Mouse (Mus musculus) myocyte (in vitro differentiated cells): ENCODE data around the gene Them5. TPM values are rescaled to one million over a fixed set of nuclear protein-coding genes. Genes with fewer than 3 reads are reported as not detected.
A peak's percentile ranks its signal among the peaks of the same experiment; 100 is the strongest.

Source experiments
- H3K27me3 ChIP-seq: one replicate; pipeline ENCODE4 v1.6.1; 2011; ENCODE audit not compliant: control insufficient read depth, insufficient read depth, insufficient read length
- H3K36me3 ChIP-seq: one replicate; pipeline ENCODE4 v1.6.1; 2011; ENCODE audit not compliant: control insufficient read depth, insufficient read depth
- H3K4me2 ChIP-seq: one replicate; pipeline ENCODE4 v1.6.1; 2011; ENCODE audit warnings: low read depth, control low read depth
- H3K4me3 ChIP-seq: one replicate; pipeline ENCODE4 v1.5.1; 2011; ENCODE audit warnings: mild to moderate bottlenecking, control low read depth, moderate library complexity
- H3K79me2 ChIP-seq: one replicate; pipeline ENCODE4 v1.6.1; 2011; ENCODE audit not compliant: control insufficient read depth, insufficient read depth
- H3ac ChIP-seq: one replicate; pipeline ENCODE4 v1.6.1; 2011; ENCODE audit not compliant: control insufficient read depth, insufficient read length
- CEBPB ChIP-seq: IDR thresholded peaks from 2 replicates; pipeline ENCODE4 v1.6.1; 2011; ENCODE audit warnings: mild to moderate bottlenecking, moderate library complexity; ENCODE audit not compliant: poor library complexity, insufficient read depth, severe bottlenecking
- E2F4 ChIP-seq: IDR thresholded peaks from one replicate; pipeline ENCODE4 v1.6.1; 2011; ENCODE audit warnings: mild to moderate bottlenecking, control low read depth, moderate library complexity; ENCODE audit not compliant: insufficient read depth
- MAX ChIP-seq: IDR thresholded peaks from one replicate; pipeline ENCODE4 v1.6.1; 2011; ENCODE audit warnings: low read depth, mild to moderate bottlenecking, control low read depth
- MYOD1 ChIP-seq, 3 experiments: IDR thresholded peaks; one replicate each; pipeline ENCODE4 v1.6.1; 2011; ENCODE audit warnings: control low read depth in 2 of 3, low read depth in 2 of 3, mild to moderate bottlenecking in 2 of 3, moderate library complexity in 1 of 3; ENCODE audit not compliant: insufficient read length in 2 of 3, control insufficient read depth in 1 of 3
- MYOG ChIP-seq, 3 experiments: IDR thresholded peaks; one replicate each; pipeline ENCODE4 v1.6.1; 2011; ENCODE audit warnings: control low read depth in 2 of 3, low read depth in 2 of 3, mild to moderate bottlenecking in 2 of 3; ENCODE audit not compliant: insufficient read length in 2 of 3, control insufficient read depth in 1 of 3, insufficient read depth in 1 of 3
- POLR2A ChIP-seq: IDR thresholded peaks from one replicate; pipeline ENCODE4 v1.6.1; 2011; ENCODE audit warnings: low read depth, mild to moderate bottlenecking, control low read depth, moderate library complexity; ENCODE audit not compliant: insufficient read length
- POLR2AphosphoS2 ChIP-seq: IDR thresholded peaks from one replicate; pipeline ENCODE4 v1.6.1; 2011; ENCODE audit warnings: low read depth, control low read depth; ENCODE audit not compliant: insufficient read length
- REST ChIP-seq: IDR thresholded peaks from one replicate; pipeline ENCODE4 v1.6.1; 2011; ENCODE audit warnings: mild to moderate bottlenecking, control low read depth, moderate library complexity; ENCODE audit not compliant: insufficient read depth, insufficient read length
- SRF ChIP-seq: IDR thresholded peaks from one replicate; pipeline ENCODE4 v1.6.1; 2011; ENCODE audit warnings: low read depth; ENCODE audit not compliant: control insufficient read depth, insufficient read length
- TCF12 ChIP-seq: IDR thresholded peaks from one replicate; pipeline ENCODE4 v1.6.1; 2011; ENCODE audit warnings: mild to moderate bottlenecking, control low read depth; ENCODE audit not compliant: poor library complexity, insufficient read depth, severe bottlenecking
- TCF3 ChIP-seq: IDR thresholded peaks from one replicate; pipeline ENCODE4 v1.6.1; 2011; ENCODE audit warnings: low read depth, control low read depth; ENCODE audit not compliant: insufficient read length
- USF1 ChIP-seq: IDR thresholded peaks from one replicate; pipeline ENCODE4 v1.6.1; 2011; ENCODE audit warnings: low read depth, mild to moderate bottlenecking, control low read depth, moderate library complexity
- polyA plus RNA-seq: library from polyadenylated mRNA; unstranded; fragments of >200 nt; fragmentation: generic; extraction: Trizol; gene quantifications from one replicate; pipeline ENCODE4 v1.2.1, GENCODE M21; 2012; ENCODE audit warnings: missing spikeins

Them5 gene
- polyA plus RNA-seq, 1 experiment, result not detected

- Histone ChIP-seq H3K79me2 (no peaks in the 10 kb centered on the region), H3K27me3 (peaks cover 10% of the 10 kb centered on the region), H3K4me2 (no peak overlapping the region), H3K4me3 (no peak overlapping the region), H3K36me3 (no peaks in the 10 kb centered on the region), H3ac (no peak overlapping the region)
- TF ChIP-seq TCF3, result no peak
- no peak for TF ChIP-seq MAX
- no peak for TF ChIP-seq TCF12
- TF ChIP-seq USF1, result no peak
- no peak for TF ChIP-seq MYOG (IDR thresholded peaks at IDR 0.05; ENCODE audit: control insufficient read depth in 1 of 3, insufficient read depth in 1 of 3, insufficient read length in 2 of 3, low read depth in 2 of 3)
- no peak for TF ChIP-seq REST
- TF ChIP-seq POLR2AphosphoS2, result no peak
- no peak for TF ChIP-seq E2F4
- no peak for TF ChIP-seq SRF
- TF ChIP-seq MYOD1 (IDR thresholded peaks at IDR 0.05; ENCODE audit: control insufficient read depth in 1 of 3, insufficient read length in 2 of 3, low read depth in 2 of 3), result no peak
- no peak for TF ChIP-seq CEBPB
- no peak for TF ChIP-seq POLR2A
These were observed 25.6 kb downstream of the Them5 start for GRCm38 (mm10) chr3:94367511-94367910.

- Histone ChIP-seq H3K36me3 (no peaks in the 10 kb centered on the region), H3K4me3 (no peak overlapping the region), H3K4me2 (no peak overlapping the region), H3K27me3 (peaks cover 6% of the 10 kb centered on the region), H3ac (no peak overlapping the region), H3K79me2 (no peaks in the 10 kb centered on the region)
- TF ChIP-seq POLR2AphosphoS2 (no peak), USF1 (no peak), SRF (no peak), CEBPB (no peak), MYOG (IDR thresholded peaks at IDR 0.05; ENCODE audit: control insufficient read depth in 1 of 3, insufficient read depth in 1 of 3, insufficient read length in 2 of 3, low read depth in 2 of 3) (no peak), MYOD1 (IDR thresholded peaks at IDR 0.05; ENCODE audit: control insufficient read depth in 1 of 3, insufficient read length in 2 of 3, low read depth in 2 of 3) (no peak), MAX (no peak), REST (no peak), TCF3 (no peak), POLR2A (no peak), TCF12 (no peak), E2F4 (no peak)
These were observed 26.7 kb downstream of the Them5 start for GRCm38 (mm10) chr3:94368631-94369030.

GRCm38 (mm10) chr3:94369709-94370108, 27.8 kb downstream of the Them5 start:
- Histone ChIP-seq H3K4me3 (no peak overlapping the region), H3K79me2 (no peaks in the 10 kb centered on the region), H3K27me3 (no peaks in the 10 kb centered on the region), H3K36me3 (no peaks in the 10 kb centered on the region), H3K4me2 (no peak overlapping the region), H3ac (no peak overlapping the region)
- TF ChIP-seq SRF (no peak), E2F4 (no peak), USF1 (no peak), REST (no peak), POLR2A (no peak), MYOG (IDR thresholded peaks at IDR 0.05; ENCODE audit: control insufficient read depth in 1 of 3, insufficient read depth in 1 of 3, insufficient read length in 2 of 3, low read depth in 2 of 3) (peak in 1 of 3 experiments; percentile 35), POLR2AphosphoS2 (no peak), MYOD1 (IDR thresholded peaks at IDR 0.05; ENCODE audit: control insufficient read depth in 1 of 3, insufficient read length in 2 of 3, low read depth in 2 of 3) (peak in 2 of 3 experiments; percentile 39 to 72), MAX (no peak), TCF3 (no peak), CEBPB (no peak), TCF12 (no peak)

- Histone ChIP-seq H3K27me3 (no peaks in the 10 kb centered on the region), H3K36me3 (no peaks in the 10 kb centered on the region), H3K4me2 (no peak overlapping the region), H3ac (no peak overlapping the region), H3K79me2 (no peaks in the 10 kb centered on the region), H3K4me3 (no peak overlapping the region)
- TF ChIP-seq MAX (peak; percentile 14), POLR2AphosphoS2 (no peak), MYOD1 (IDR thresholded peaks at IDR 0.05; ENCODE audit: control insufficient read depth in 1 of 3, insufficient read length in 2 of 3, low read depth in 2 of 3) (peak in 2 of 3 experiments; percentile 61 to 89), MYOG (IDR thresholded peaks at IDR 0.05; ENCODE audit: control insufficient read depth in 1 of 3, insufficient read depth in 1 of 3, insufficient read length in 2 of 3, low read depth in 2 of 3) (peak in 2 of 3 experiments; percentile 37 to 92), USF1 (no peak), SRF (no peak), E2F4 (no peak), TCF3 (peak; percentile 34)
These were observed 29.7 kb downstream of the Them5 start for GRCm38 (mm10) chr3:94371637-94372036.

GRCm38 (mm10) chr3:94372038-94372437, 30.1 kb downstream of the Them5 start:
- Histone ChIP-seq H3K79me2 (no peaks in the 10 kb centered on the region), H3K27me3 (no peaks in the 10 kb centered on the region), H3ac (no peak overlapping the region), H3K36me3 (no peaks in the 10 kb centered on the region), H3K4me2 (no peak overlapping the region), H3K4me3 (no peak overlapping the region)
- no peak for TF ChIP-seq USF1
- TF ChIP-seq TCF3, result no peak
- TF ChIP-seq MAX, result no peak
- no peak for TF ChIP-seq SRF
- TF ChIP-seq POLR2AphosphoS2, result no peak
